Mouse (Mus musculus) fibroblast of lung, adult 2 months (primary cell): ENCODE measurements around the gene Olfr281.

ENCODE experiments used
- DNase-seq: peaks from one replicate; pipeline ENCODE4 v3.0.0-alpha.2; 2011; ENCODE audit warnings: low read depth

Gene Olfr281

DNA sequence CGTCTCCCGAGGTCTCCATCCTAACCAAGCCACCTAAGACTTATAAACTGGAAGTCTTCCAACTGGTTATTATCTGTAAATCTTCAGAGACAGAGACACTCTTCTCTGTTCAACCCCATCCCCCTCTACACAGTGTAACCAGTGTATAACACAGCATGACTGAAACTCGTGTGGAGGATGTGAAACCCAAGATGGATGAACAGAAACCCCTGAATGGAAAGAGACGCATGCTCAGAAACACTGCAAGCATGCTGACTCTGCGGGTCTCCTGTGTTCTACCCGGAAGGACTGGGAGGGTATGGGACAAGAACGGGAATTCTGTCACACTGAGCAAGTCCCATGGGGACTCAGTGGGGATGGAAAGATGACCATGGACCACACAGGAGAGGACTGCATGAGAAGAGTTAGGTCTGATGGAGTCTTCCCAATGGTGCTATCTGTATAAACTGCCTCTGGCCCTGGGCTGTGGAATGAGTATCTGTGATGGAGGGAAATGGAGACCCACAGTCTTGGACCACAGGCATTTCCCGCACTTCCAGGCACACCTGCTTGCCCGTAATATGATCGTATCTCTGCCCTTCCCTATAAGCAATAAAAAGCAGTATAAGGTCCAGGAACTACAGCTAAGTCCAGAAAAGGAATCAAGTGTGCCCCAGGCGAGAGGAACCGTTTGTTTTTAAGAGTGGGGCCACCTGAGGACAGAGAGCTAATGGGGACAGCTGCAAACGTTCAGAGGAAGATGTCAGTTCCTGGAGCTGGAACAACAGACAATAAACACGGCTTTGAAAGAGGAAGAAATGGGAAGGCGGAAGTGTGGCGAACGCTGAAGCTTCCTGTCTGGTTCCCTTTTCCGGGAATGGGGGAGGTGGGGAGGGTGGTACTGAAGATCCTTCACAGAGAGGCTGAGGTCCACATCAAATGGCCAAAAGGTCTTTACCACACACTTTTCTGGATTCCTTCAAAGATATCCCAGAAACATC lies 31.8 kb downstream of the Olfr281 start:
- no peak for DNase-seq

DNA sequence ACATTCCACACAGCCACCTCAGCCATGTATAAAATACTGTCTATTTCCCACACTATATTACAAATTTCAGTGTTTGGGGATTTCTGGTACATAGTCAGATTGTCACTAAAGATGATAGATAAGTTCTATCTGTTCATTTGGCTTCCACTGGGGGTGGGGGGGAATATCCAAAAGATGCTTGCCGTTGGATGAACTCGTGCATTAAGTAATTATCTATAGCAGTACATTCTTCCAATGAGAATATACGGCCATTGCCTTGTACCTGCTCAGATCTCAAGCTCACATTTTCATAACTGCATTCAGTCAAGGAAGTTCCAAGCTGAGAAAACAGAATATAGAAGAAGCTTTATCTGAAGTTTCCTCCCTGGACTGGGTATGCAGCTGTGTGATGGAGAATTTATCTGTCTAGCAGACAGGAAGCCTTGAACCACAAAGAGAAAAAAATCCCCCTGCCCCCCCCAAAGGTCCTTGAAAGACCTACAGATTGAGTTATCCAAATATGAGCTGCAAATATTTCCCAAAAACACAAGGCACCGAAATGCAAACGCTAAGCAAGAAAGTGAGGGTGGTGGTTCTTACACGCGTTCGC lies 34.1 kb downstream of the Olfr281 start:
- DNase-seq = no peak

DNA sequence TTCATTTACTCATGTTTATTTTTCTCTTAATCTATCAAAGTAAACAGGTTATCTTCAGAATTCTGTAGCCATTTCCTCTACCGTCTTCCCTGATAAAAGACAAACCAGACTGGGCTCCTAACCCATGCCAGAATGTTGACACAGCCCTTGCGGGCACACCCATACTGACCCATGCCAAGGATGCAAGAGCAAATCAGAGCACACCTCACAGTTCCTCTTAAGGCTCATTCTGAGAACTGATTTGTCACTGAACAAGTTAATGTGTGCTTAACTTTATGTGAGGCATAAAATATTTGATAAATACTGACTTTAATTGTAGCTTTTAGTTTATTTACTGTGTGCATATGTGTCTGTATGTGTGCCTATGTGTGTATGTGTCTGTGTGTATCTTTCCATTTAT lies 38.9 kb downstream of the Olfr281 start:
- DNase-seq = no peak

DNA sequence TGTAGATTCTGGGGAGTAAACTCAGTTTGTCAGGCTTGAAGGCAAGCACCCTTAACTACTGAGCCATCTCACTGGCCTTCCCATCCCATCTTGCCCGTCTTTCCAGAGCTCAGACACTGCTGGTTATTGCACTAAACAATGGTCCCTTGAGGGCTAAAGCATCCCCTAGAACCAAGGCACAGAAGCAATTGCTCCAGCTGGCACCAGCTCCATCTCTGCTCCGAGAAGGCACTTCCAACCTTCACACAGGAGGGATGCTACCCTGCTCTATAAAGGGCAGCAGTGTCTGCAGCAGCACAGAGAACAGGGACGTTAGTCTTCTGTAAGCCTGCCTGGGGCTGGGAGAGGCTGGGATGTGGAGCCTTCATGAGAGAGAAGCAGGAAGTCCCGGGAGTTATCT lies 39.7 kb downstream of the Olfr281 start, which contains the start of gene Olfr279:
Gene Olfr279, plus strand, starts transcription at position 301 of the 400 bp plus-strand sequence.
- no peak for DNase-seq

DNA sequence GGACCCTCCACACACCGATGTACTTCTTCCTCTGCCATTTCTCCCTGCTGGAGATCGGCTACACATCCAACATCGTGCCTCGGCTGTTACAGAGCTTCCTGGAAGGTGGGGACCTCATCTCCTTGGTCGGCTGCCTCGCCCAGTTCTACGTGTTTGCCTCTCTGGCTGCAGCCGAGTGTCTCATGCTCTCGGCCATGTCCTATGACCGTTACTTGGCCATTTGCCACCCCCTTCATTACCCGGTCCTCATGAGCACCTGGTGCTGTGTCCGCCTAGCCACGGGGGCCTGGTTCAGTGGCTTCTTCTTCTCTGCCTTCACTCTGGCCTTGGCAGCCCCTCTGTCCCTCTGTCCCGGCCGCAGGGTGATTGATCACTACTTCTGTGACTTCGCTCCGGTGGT lies 45.2 kb downstream of the Olfr281 start:
- DNase-seq = no peak

DNA sequence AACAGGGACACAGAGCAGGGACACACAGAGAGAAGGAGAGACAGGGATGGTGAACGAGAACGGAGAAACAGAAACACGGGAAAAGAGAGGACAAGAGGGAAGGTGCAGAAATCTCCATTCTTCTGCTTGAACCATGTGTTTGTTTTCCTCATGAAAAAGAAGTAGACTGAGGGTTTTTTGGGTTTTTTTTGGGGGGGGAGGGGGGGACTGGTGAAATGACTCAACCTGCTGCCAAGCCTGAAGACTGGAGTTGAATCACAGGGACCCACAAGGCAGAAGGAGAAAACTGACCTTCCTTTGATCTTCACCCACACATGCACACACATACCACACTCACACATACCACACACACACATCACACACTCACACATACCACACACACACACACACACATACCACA lies 50.9 kb downstream of the Olfr281 start:
- DNase-seq = no peak

DNA sequence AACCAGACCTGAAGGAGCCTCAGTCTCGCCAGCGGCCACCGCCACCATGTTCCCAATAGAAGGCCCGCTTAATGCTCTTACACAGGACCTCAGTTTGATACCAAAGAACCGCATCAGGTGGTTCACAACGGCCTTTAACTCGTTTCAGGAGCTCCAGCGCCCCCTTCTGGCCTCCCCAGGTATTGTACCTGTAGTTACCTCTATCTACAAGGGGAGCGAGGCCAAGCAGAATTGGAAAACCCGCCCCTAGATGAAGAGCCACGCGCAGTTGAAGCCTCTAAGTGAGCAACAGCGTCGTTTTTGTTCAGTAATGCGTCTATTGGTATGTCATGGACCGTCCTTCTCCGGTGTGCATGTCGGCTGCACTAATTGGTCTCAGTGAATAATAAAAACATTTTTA lies 52.1 kb downstream of the Olfr281 start:
- DNase-seq = no peak

DNA sequence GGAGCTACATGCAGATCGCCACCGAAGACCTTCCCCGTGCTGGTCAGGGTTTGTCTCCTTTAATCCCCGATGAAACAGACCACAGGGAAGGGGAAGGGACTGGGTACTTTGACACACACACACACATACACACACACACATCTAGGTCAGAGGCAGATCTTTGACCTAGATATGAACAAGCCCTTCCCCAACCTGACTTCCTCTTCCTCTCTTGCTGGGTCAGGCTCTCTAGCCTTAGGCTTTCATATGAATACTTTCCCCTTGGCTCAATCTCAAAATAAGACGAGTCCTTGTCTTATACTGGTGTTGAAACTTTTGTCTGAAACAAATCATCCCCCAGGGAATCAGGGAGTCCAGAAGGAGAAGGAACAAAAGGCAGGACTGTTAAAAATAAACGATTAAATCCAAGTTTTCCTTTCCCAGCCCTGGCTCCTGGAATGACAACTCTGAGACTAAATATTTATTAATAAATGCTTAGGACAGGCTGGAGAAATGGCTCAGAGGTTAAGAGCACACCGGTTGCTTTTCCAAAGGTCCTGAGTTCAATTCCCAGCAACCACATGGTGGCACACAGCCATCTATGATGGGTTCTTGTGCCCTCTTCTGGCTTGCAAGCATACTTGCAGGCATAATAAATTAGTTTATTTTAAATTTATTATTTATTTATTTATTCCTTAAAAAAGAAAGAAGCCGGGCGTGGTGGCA lies 54.0 kb downstream of the Olfr281 start:
- DNase-seq = no peak

DNA sequence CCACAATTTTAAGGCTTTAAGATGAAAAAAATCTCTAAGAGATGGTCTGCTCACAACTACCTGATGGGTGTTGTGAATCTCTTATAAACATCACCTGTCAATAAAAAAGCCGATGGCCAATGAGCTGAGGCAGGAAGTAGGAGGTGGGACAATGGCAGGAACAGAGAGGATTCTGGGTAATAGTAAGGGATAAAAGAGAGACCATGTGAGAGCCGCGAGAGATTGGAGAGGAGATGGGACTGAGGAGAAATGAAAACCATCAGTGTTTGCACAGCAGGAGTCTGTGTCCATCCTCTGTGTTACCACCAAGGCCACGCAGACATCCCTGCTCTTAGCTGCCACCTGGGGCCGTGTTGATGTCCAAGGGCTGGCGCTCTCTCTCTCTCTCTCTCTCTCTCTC lies 54.9 kb downstream of the Olfr281 start:
- no peak for DNase-seq

DNA sequence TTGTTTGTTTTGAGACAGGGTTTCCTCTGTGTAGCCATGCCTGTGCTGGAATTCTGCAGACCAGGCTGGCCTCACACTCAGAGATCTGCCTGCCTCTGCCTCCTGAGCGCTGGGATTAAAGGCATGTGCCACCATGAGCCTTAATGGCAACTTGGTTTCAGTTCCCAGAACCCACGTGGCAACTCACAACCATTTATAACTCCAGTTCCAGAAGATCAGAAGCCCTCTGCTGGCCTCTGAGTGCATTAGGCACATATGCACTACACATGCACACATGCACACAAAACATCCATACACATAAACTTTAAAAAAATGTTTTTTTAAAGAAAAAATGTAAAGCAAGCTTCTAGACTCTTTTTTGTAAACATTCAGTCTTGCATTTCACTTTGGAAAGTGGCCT lies 57.0 kb downstream of the Olfr281 start:
- no peak for DNase-seq
